Mouse (Mus musculus) cortical plate, adult 2 months (tissue): ENCODE data around the gene Trim8.

ENCODE experiments used
- CTCF ChIP-seq: fragments of 200-500 bp; IDR thresholded peaks from 2 replicates; pipeline ENCODE4 v1.5.1; 2011; ENCODE audit warnings: mild to moderate bottlenecking, control low read depth, low read length; ENCODE audit not compliant: insufficient read depth; ENCODE audit errors: extremely low read depth
- POLR2A ChIP-seq: fragments of 200-500 bp; IDR thresholded peaks from 2 replicates; pipeline ENCODE4 v1.6.1; 2011; ENCODE audit warnings: mild to moderate bottlenecking, low read length, control low read depth; ENCODE audit not compliant: insufficient read depth; ENCODE audit errors: extremely low read depth

DNA sequence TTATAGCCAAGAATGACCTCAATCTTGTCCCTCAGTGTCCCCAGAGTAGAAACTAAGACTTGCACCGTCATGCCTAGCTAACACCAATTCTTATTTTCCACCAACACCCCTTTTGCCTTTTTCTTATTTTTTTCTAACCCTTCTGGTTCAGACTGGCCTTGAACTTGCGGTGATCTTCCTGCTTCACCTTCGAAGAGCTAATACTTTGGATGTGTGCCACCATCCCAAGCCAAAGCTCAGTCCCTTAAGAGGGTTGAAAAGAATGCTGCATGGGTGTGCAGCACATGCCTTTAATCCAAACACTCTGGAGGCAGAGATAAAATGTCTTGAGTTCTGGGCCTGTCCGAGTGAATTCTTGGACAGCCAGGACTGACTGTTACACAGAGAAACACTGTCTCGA, 8.9 kb downstream of the Trim8 start:
- no peak for TF ChIP-seq POLR2A
- TF ChIP-seq CTCF = no peak
